Mouse (Mus musculus) MEL-GATA-1-ER (cell line): ENCODE data around the gene Josd1.

Source experiments
- DNase-seq: peaks from one replicate; pipeline ENCODE4 v3.0.0-alpha.2; 2012; ENCODE audit warnings: low read depth; ENCODE audit errors: extremely low read depth

Josd1 gene

DNA sequence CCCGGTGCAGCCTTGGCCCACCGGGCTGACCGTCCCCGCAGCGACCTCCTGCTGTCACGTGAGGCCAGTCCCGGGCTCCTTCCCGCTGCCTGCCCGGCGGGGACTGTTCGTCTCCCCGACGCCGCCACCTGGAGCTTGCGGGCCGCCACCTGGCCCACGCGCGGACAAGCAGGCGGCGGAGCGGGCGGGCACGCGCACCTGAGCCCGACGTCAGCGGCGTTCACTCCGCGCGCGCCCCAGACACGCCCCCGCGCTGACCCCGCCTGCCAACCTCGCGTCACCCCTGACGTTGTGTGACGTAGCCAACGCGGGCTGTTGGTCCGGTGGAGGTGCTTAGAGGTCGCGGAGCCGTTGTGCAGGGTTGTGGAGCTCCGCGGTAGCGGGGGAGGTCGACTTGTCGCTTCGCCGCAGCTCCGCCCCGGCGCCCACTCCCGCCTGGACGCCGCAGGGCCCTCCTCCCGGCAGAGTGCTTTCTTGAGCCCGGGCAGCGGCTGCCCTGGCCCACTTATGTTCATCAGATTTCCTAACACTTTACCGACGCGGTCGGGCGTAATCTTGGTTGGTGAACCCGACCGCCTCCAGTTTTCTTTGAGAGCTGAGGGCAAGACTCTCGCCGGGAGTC lies at the start of gene Josd1:
Josd1 (minus strand) TSS at position 274 of the 622 bp plus-strand sequence.
- peak; percentile 91 for DNase-seq

DNA sequence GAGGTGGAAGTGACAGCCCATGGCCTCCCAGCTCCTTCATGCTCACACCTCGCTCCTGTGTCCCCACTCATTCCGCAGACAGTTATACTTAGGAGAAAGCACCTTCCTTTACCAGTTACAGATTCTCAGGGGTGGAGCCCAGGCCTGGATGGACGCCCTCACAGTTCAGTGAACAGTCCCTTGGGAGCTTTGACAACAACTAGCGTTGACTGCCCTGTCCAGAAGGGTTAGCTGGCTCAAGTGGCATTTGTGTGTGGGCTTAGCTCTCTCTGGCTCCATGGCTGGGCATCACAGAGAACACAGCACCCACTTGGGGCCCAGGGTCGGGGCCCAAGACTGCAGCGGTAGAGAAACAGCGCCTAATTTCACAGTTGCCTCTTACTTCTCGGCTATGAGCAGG lies 46.6 kb upstream of the Josd1 start:
- no peak for DNase-seq

DNA sequence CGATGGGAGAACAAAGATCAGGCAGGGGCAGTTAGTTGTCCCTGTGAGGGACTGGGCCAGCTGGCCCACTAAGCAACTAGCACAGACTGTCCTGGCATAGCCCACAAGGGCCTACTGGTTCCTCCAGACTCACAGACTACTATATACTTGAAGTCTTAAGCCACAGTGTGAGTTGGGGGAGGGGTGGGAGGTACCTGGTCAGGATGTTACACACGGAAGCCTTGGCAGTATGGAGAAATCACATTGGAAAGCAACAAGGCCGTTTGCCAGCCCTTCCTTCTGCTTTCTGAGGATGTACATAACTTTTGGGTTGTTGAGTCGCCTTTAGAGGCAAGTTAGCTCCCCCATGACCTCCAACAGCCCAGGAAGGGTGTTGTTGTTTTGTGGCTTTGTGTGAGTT lies 45.9 kb upstream of the Josd1 start:
- no peak for DNase-seq

DNA sequence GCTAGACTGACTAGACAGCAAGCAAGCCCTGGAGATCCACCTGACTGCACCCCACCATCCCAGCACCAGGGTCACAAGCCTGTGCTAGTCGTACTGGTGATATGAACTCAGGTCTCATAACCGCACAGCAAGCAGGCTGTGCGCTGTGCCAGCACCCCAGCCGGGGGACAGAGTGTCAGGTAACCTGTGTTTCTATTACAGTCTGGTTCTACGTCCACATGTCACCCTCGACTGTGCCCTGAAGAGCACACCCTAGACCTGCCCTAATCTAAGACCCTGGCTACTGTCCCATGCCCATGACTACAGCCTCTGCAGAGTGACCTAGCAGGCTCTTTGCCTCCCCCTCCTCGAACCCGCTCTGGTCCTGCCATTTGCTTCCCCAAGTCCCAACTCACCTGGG lies 45.5 kb upstream of the Josd1 start:
- no peak for DNase-seq

DNA sequence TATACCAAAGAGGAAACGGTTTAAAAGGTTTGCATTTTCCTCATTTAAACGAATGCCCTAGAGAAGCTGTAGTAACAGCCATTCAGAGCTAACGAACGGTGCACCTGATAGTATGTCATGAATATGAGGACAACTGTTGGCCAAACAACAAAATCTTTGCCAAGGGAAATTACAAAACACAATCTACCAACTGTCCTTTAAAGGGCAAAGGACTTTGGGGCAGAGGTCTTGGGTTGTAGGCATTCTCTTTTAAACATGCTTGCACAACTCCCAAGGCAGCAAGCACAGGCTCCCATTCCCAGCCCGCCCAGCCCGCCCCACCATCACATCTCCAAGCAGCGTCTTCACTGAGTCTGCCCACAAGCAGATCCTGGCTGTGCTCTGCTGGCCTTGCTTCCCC lies 43.8 kb upstream of the Josd1 start:
- DNase-seq = no peak

DNA sequence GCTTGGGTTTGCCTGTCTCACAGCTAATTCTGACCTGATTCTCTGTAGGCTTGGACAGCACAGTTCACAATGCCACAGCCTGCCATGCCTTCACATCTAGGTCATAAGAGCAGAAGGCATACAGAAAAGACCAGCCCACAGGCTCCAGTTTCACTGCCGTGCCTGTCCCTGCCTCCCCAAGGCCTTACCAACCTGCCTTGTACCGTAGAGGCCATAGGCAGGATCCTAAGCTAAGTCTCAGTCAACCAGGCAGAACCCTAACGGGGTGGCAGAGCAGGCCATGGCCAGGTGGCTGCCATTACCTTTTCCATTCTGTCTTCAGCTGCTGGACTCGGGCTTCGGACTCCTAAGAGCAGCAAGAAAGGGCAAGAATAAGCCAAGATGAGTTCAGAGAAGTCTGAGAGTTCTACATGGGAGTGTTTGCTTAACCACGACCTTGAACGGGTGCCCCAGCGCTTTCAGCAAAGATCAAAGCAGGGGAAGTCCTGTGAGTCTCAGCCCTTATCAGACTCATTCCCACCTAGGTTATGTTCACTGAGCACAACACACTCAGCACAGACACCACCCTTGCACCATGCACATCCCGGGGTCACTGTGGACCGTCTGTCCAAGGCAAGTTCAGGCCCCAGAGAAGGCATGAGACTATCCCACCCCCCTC lies 41.1 kb upstream of the Josd1 start:
- no peak for DNase-seq

DNA sequence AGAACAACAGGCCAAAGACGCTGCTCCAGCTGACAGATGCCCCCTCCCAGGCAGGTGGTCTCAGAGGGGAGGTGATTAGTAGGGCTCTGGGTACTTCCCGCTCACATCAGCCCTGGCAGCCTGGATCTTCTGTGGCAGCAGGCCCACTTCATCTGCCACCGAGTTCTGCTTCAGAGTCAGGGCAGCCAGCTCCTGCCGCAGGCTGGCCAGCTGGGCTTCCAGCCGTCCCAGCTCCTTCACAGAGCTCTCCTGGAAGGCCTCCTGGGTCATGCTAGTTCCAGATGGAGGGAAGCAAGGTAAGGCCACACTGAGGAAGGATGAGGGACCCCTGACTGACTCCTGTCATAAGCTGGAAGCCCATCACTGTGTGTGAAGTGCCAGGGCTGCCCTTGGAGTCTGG lies 40.6 kb upstream of the Josd1 start:
- DNase-seq = no peak

- no peak for DNase-seq
These were observed 40.1 kb upstream of the Josd1 start for GRCm38 (mm10) chr15:79727840-79728239.

DNA sequence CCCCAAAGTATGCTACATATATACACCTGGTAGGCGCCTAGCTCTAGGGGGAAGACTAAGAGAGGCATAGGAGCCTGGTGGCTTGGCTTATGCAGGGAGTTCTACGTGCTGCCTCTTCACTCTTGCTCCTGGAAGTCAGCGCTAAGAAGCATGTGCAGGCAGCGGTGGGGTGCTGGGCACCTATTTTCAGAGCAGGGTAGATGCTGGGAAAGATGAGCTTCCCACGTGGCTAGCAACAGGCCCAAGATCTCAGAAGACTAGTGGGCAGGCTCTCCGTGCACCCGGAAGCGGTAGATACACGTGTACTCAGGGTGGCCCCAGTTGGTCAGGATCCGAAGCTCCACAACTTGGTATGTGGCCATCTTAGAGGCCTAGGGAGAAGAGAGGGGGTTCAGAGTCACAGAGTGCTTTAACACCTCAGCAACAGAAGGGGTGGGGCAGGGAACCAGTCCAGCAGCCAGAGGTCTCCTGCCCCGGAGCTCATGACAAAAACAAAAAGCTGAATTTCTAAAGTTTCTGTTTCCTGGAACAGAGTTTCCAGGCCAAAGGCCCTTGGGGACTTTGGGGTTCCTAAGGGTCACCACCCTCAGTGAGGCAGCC lies 37.6 kb upstream of the Josd1 start:
- DNase-seq = no peak

DNA sequence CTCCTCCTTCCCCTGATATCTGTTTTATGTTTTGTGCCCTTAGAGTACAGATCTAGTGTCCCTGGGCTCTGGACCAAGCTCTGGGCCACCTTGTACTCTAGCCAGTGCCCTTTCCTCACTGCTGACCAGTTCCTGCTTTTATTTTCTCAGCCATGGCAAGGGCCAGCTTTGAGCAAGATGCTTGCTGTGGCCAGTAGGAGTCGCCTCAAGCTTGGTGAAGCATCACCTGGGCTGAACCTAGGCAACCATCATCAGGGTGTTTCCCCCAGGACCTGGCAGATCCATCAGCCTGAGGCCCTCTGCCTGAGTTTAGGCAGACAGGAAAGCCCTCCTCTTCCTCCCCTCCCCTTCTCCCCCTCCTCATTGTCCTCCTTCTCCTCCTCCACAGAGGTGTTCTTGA lies 35.7 kb upstream of the Josd1 start:
- no peak for DNase-seq

DNA sequence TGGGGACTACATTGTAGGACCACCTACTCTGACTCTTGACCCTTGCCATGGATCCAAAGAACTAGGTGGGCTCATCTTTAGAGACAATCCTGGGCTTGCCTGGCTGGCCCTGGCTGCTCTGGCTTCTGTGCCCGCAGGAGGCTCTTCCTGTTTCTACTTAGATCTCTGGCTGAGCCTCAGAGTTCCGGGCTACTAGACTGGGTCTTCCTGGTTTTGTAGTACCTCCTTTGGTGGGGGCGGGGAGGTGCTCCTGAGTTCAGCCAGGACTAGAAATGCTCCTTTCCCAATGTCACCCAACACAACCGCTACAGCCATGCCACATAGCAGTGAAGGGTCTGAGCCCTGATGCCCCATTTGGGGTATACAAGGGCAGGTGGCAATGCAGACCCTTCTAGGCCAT lies 33.1 kb upstream of the Josd1 start:
- no peak for DNase-seq

GRCm38 (mm10) chr15:79720267-79720666 lies 32.5 kb upstream of the Josd1 start:
- no peak for DNase-seq

GRCm38 (mm10) chr15:79716710-79717109 lies 29.0 kb upstream of the Josd1 start:
- no peak for DNase-seq

- DNase-seq = no peak
These were observed 27.9 kb upstream of the Josd1 start for GRCm38 (mm10) chr15:79715646-79716045.

DNA sequence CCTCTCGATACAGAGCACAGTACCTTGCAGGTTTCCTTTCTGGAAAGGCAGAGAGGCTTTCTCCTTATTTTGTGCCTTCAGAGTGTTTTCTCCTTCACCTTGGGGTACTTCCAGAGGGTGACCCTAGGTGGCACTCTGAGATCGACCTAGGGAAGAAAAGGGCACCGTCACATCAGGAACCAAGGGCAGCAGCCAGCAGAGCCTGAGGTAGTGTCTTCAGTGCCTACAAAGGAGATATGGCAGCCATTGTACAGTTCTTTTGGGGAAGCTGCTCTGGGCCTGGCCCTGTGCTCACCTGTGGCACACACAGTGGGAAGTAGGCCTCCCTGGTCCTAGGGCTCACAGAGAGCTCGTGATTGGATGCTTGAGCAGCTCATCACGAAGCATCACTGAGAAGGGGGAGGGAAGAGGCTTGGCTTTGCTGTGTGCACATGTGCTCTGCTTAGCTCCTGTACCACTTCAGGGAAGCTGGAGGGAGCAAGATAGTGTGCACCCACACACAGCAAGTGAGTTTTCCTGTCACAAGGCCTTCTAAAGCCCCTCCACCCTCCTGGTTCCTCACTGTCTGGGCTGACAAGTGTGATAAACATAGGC lies 20.6 kb upstream of the Josd1 start:
- DNase-seq = no peak

- DNase-seq = no peak
These were observed 19.0 kb upstream of the Josd1 start for GRCm38 (mm10) chr15:79706603-79707214.

DNA sequence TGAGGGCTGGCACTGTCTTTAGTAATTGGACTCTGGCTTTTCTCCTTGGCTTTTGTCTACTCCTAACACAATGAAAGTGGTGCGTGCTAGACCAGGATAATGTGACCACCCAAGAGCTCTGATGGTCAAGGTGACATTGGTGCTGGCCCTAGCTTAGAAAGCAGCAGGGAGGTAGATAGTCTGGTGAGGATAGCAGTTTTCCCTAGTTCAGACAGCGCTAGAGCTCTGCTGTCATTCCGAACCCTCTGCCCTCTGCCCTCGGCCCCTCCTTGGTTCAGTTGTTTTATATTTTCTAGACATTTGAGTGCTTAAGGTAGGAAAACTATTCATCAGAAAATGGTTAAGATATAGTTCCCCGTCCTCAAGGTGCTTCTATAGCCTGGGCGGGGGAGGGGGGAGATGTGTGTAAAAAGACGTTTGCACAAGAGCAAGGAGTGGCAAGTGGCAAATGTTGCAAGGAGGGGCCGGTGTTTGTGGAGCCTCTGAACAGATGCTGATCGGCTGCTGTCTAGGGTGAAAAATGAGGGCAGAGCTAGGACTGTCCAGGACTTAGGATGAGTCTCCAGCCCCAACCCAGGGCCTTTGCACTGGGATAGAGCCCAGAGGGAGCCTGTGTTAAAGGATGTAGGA lies 10.0 kb upstream of the Josd1 start:
- no peak for DNase-seq

- no peak for DNase-seq
These were observed 9.3 kb upstream of the Josd1 start for GRCm38 (mm10) chr15:79697011-79697410.

GRCm38 (mm10) chr15:79696508-79696907 lies 8.8 kb upstream of the Josd1 start:
- no peak for DNase-seq

DNA sequence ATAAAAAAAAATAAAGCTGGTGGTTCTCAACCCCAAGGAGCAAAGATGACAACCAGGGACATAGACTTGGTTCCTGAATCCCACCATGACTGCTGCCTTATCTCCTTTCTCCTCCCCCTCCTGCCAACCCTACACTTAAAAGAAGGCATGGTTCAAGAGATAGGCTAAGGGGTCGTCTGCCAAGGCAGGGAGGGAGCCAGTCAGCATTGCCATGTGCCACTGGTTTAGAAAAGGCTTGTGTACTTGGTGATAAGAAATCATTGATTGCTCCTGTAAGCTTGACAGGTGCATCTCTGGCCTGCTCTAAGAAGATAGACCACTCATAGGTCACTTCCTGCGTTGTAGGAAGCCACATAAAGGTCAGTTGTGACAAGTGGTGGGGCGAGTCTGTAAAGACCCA lies 7.8 kb upstream of the Josd1 start:
- DNase-seq = no peak

DNA sequence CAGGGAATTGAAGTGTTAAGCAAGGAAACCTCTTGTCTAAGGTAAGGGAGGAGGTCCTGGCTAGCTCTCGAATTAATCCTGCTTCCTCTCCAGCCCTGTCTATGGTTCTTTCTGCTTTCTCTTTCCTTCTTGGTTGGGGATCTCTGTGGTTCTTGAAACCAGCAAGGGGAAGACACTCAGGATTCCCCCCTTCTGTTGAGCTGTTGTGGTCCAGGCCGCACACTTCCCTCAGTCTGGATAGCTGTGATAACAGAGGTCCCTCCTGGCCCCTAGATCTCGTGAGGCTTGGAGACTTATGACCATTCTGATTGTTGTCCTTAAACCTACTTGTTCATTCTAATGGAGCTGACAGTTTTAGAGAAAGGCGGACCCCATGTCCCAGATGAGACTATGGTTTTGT lies 6.8 kb upstream of the Josd1 start:
- no peak for DNase-seq

DNA sequence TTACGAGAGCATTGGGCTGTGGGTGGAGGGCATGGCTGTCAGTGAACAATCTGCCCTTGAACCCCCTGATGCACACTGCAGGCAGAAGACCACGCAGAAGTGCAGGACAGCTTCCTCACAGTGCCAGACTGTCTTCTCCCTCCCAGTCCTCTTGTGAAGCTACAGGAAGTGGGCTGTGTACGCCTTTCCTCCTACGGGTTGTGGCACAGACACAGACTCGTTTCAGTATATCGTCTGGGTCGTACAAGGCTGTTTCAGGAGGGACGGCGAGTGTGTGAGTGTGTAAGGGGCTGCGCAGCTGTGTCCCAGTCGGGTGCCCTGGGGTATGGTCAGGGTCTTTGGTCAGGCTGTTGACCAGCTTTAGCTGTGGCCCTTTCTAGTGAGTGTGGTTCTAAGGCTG lies 6.0 kb upstream of the Josd1 start:
- no peak for DNase-seq
